Comparison of ENCODE assay signal across 8 mouse cellular contexts in the genomic region with DNA sequence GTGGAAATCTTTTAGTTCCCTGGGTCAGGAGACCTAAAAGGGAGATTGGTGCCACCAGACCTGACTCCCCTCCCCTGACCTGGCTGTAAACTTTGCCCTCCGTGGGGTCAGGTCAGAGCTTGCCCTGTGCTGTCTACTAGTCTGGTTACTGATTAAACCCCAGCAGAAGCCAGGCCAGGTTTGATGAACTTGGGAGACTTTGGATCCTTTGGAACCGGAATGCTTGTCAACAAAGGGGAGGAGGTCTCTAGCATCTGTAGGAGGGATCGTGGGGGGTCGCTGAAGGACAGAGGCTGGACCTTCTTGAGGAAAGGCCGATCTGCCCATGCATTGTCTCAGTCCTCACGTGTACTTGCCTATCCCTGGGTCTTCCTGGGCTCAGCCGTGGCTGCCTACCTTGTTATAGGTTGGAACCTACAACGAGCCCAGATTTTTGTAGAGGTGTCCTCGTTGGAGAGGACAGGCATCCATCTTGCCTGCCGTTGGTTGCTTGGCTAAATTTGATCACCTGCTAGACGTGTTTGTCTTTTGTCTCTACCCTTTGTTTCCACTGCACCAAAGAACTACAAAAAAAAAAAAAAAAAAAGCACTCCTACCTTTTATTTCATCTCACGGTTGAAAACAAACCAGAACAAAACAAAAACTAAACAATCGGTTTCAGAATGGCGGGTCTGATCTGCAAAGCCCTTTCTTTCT. TPM values are rescaled to one million over a fixed set of nuclear protein-coding genes. Genes with fewer than 3 reads are reported as not detected.
DNase-seq lines count a peak whose midpoint lies in the region; ATAC-seq and TF ChIP-seq lines count a peak whose summit lies in the region.

No protein-coding gene starts in this region.

- H3K4me2 ChIP-seq in heart, embryonic 15.5 days, result peak overlapping the region; percentile 89
- peak overlapping the region; percentile 22; the same call in 1 of the 2 replicates for H3K4me2 ChIP-seq in limb, embryonic 11.5 days (ENCODE audit: low read depth, severe bottlenecking)

- H3K27me3 ChIP-seq in heart, embryonic 15.5 days, result no peaks in the 10 kb centered on the region
- H3K27me3 ChIP-seq in hindbrain, embryonic 10.5 days (ENCODE audit: insufficient read depth, poor library complexity, severe bottlenecking), result no peaks in the 10 kb centered on the region
- no peaks in the 10 kb centered on the region for H3K27me3 ChIP-seq in limb, embryonic 11.5 days (ENCODE audit: control insufficient read depth, insufficient read depth, low read length)

- H3K36me3 ChIP-seq in heart, embryonic 15.5 days, result no peaks in the 10 kb centered on the region
- 0 out of 2 replicates have a peak, but pooled peaks cover 2% of the 10 kb centered on the region for H3K36me3 ChIP-seq in hindbrain, embryonic 10.5 days
- no peaks in the 10 kb centered on the region for H3K36me3 ChIP-seq in limb, embryonic 11.5 days (ENCODE audit: control insufficient read depth, insufficient read depth, low read length)

- DNase-seq in heart, adult 18-20 months, result no peak
- DNase-seq in hindbrain, embryonic 10.5 days (ENCODE audit: low spot score), result no peak
- DNase-seq in limb, embryonic 11.5 days (ENCODE audit: low spot score), result no peak
- no peak for DNase-seq in left cerebral cortex, postnatal 14 days (ENCODE audit: low spot score in 2 of 2)
- DNase-seq in ovary, postnatal 14 days (ENCODE audit: low spot score), result no peak
- no peak for DNase-seq in natural killer cell, adult 2 months (ENCODE audit: low spot score in 2 of 2)

- H3K4me1 ChIP-seq in heart, embryonic 15.5 days (replicated peaks), result peaks cover 53% of the 10 kb centered on the region
- peaks cover 67% of the 10 kb centered on the region for H3K4me1 ChIP-seq in hindbrain, embryonic 10.5 days (replicated peaks)
- peaks cover 30% of the 10 kb centered on the region for H3K4me1 ChIP-seq in limb, embryonic 11.5 days (ENCODE audit: control insufficient read depth, insufficient read depth, low read length)
- peaks cover 44% of the 10 kb centered on the region for H3K4me1 ChIP-seq in olfactory bulb, adult 2 months (ENCODE audit: control insufficient read depth, insufficient read depth, low read length)

- H3K27ac ChIP-seq in heart, embryonic 15.5 days, result no peak overlapping the region
- peak overlapping the region; percentile 97 for H3K27ac ChIP-seq in hindbrain, embryonic 10.5 days
- no peak overlapping the region for H3K27ac ChIP-seq in limb, embryonic 11.5 days (replicated peaks; ENCODE audit: low read depth, low read length)
- H3K27ac ChIP-seq in olfactory bulb, adult 2 months (ENCODE audit: insufficient read depth, low read depth, low read length), result no peak overlapping the region

- TF ChIP-seq POLR2A in olfactory bulb, adult 2 months (IDR thresholded peaks at IDR 0.05; ENCODE audit: insufficient read depth, low read depth, low read length), result no peak

- no peak for ATAC-seq in heart, embryonic 15.5 days (replicated peaks; ENCODE audit: insufficient number of reproducible peaks, insufficient read depth, low FRiP score, low read depth)
- ATAC-seq in limb, embryonic 11.5 days (ENCODE audit: insufficient number of reproducible peaks, low FRiP score, low TSS enrichment, low read depth), result no peak

- WGBS in heart, embryonic 15.5 days, result 58% methylated on average over 14 of the region's 14 CpGs
- WGBS in hindbrain, embryonic 10.5 days, result 28% methylated on average over 14 of the region's 14 CpGs
- 47% methylated on average over 14 of the region's 14 CpGs for WGBS in limb, embryonic 11.5 days
- WGBS in olfactory bulb, adult 2 months, result 17% methylated on average over 14 of the region's 14 CpGs

- H3K9ac ChIP-seq in heart, embryonic 15.5 days, result peak overlapping the region; percentile 13; the same call in 1 of the 2 replicates
- 0 out of 2 replicates have a peak overlapping the region, but pooled peaks have one; percentile 5 for H3K9ac ChIP-seq in limb, embryonic 11.5 days (ENCODE audit: low read length)

- intact Hi-C loops in left cerebral cortex, postnatal 14 days (cut with DNase I), result no loop called here

- H3K4me3 ChIP-seq in heart, embryonic 15.5 days, result peak overlapping the region; percentile 8; the same call in 1 of the 2 replicates
- peak overlapping the region; percentile 97 for H3K4me3 ChIP-seq in hindbrain, embryonic 10.5 days
- no peak overlapping the region for H3K4me3 ChIP-seq in limb, embryonic 11.5 days (ENCODE audit: low read depth, low read length)
- peak overlapping the region; percentile 99 for H3K4me3 ChIP-seq in olfactory bulb, adult 2 months (ENCODE audit: insufficient read depth, low read depth, low read length)

- H3K9me3 ChIP-seq in heart, embryonic 15.5 days (replicated peaks), result no peaks in the 10 kb centered on the region
- no peaks in the 10 kb centered on the region for H3K9me3 ChIP-seq in hindbrain, embryonic 10.5 days
- no peaks in the 10 kb centered on the region for H3K9me3 ChIP-seq in limb, embryonic 11.5 days (ENCODE audit: control insufficient read depth, low read length)

- TF ChIP-seq CTCF in olfactory bulb, adult 2 months (IDR thresholded peaks at IDR 0.05; ENCODE audit: insufficient read depth, low read depth, low read length), result no peak

RNA-seq across cellular contexts. Expression of a gene that starts 3.5 kb away (rescaled TPM):
- polyA plus RNA-seq in heart, embryonic 15.5 days (2015; fragmentation: Nextera tagmentation; extraction: Ambion mirVana), result 9.4 and 16.3 TPM in 2 replicates
- total RNA-seq in heart, adult 18-20 months (2021), result 10 to 100 TPM; 17.6 to 22.3 TPM
- 10.6 and 14.0 TPM in 2 replicates for polyA plus RNA-seq in hindbrain, embryonic 10.5 days (2016; fragmentation: Nextera tagmentation; extraction: Ambion mirVana)
- 14.3 and 20.1 TPM in 2 replicates for polyA plus RNA-seq in limb, embryonic 11.5 days (2014; fragmentation: Nextera tagmentation; extraction: Ambion mirVana)
- polyA plus RNA-seq in olfactory bulb, adult 2 months (2012; ENCODE audit: insufficient read depth, insufficient read length, low replicate concordance, missing spikeins), result not detected in 2 replicates
- 100 to 1,000 TPM; 358 to 375 TPM for total RNA-seq in left cerebral cortex, postnatal 14 days (2021)
